Mouse (Mus musculus) C2C12 (cell line): Measurements from ENCODE around the gene Bcl2.

Experiments used
- CTCF ChIP-seq: IDR thresholded peaks from one replicate; pipeline ENCODE4 v1.5.1; 2011; ENCODE audit not compliant: control insufficient read depth, insufficient read depth, insufficient read length
- USF1 ChIP-seq: IDR thresholded peaks from one replicate; pipeline ENCODE4 v1.6.1; 2011; ENCODE audit warnings: low read depth, mild to moderate bottlenecking, control low read depth, moderate library complexity

DNA sequence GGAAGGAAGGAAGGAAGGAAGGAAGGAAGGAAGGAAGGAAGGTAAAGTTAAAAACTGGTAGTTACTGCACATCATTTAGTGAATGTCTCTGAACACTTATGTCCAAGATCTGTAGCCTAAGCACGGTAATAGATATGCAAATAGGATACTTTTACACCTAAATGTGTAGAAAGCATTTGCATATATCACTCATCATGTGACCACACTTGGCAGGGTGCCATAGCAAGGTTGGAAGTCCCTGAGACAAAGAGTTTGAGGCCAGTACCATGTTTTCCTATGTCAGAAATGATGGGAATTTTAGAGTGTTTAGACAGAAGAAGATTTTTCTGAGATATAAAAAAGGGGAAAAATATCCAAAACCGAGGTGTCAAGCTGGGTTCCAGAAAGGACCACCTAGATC lies 28.4 kb downstream of the Bcl2 start:
- TF ChIP-seq CTCF (no peak), USF1 (no peak)
